Mouse (Mus musculus): Measurements from ENCODE around the gene Dicer1.
"Not testable (repeated sequence)": the region's sequence is repeated elsewhere in the genome, so short reads cannot be mapped to it uniquely, and the experiment has no call there.

The Dicer1 gene

DNA sequence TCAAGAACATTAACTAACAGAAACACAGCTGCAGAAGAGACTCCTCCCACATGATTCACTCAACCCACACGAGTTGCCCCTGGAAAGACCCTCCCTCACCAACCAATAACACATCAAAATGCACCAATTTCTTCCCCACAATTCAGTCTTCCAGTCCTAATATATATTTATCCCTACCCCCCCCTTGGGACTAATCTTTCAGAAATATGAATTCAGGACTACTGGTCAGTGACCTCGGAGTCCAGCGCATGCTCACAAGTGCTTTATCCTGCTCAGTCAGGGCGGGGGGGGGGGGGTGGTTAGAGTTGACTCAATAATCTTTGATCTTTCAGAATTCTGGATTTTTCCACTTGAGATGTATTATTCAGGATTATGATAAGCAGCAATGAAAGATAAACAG is 1.9 kb upstream of the Dicer1 start:
- Histone ChIP-seq H3K36me3 (ENCODE audit: control insufficient read depth, insufficient read depth, low read length, poor library complexity, severe bottlenecking) (no peaks in the 10 kb centered on the region), H3K27me3 (ENCODE audit: control insufficient read depth, insufficient read depth, low read length, poor library complexity, severe bottlenecking) (no peaks in the 10 kb centered on the region)
- no peak for DNase-seq (ENCODE audit: low read depth, low spot score)

DNA sequence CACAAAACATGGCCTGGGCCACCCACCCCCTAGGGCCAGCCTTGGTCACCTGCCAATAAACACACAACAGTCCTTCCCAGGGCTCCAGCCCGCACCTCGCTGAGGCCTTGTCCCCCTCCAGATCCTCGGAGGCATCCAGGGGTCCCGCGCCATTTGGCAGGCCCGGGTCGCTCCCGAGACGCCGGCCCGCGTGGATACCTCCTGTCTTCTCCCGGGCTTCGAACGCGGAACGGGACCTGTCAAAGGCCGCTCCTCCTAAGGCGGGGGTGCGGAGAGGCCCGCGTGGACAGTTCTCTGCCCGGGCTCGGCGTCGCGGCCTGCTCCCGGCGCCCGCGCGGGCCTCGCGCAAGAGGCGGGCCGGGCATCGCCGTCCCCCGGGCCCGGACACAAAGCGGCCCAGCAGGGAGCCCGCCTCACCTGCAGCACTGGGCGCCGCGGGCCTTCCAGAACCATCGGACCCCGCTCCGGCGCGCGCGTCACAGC is 380 bp downstream of the Dicer1 start:
- no peaks in the 10 kb centered on the region for H3K36me3 ChIP-seq (ENCODE audit: control insufficient read depth, insufficient read depth, low read length, poor library complexity, severe bottlenecking)
- no peak for DNase-seq (ENCODE audit: low read depth, low spot score)
- no peaks in the 10 kb centered on the region for H3K27me3 ChIP-seq (ENCODE audit: control insufficient read depth, insufficient read depth, low read length, poor library complexity, severe bottlenecking)

DNA sequence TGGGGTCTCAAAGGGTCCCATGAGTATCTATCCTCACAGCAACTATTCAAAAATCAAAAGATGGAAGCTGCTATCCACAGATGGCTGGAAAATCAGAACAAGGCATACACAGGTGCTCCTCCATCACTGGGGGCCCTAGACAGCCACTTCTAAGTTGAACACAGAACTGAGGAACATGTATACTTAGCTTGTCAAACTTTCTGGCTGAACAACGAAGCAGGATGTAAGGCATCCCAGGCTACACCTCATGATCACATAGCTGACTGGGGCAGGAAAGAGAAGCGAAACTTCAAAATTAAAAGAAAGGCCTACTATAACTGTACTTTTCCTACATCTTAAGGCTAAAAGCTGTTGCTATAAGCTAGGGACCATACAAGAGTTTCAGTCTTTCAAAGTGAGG is 2.8 kb downstream of the Dicer1 start:
- H3K27me3 ChIP-seq (ENCODE audit: control insufficient read depth, insufficient read depth, low read length, poor library complexity, severe bottlenecking): no peaks in the 10 kb centered on the region
- DNase-seq (ENCODE audit: low read depth, low spot score): peak; percentile 62
- no peaks in the 10 kb centered on the region for H3K36me3 ChIP-seq (ENCODE audit: control insufficient read depth, insufficient read depth, low read length, poor library complexity, severe bottlenecking)

DNA sequence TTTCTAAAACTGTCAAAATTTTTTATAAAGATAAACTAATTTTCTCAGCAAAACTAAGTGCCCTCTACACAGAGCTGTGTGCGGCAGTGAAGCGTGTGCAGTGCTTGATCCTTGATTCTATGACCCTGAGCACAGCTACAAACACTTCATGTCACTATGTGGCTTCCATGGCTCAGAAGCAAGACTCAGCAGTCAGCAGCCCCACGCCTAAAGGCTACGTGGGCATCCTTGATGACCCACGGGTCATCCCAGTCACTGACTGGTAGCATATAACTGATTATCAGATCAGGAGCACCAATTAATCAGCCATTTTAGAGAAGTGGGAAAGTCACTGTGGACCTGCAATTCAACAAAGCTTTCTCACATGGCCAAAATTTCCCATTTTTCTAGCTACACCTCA is 4.5 kb downstream of the Dicer1 start:
- no peaks in the 10 kb centered on the region for H3K36me3 ChIP-seq (ENCODE audit: control insufficient read depth, insufficient read depth, low read length, poor library complexity, severe bottlenecking)
- no peak for DNase-seq (ENCODE audit: low read depth, low spot score)
- no peaks in the 10 kb centered on the region for H3K27me3 ChIP-seq (ENCODE audit: control insufficient read depth, insufficient read depth, low read length, poor library complexity, severe bottlenecking)

DNA sequence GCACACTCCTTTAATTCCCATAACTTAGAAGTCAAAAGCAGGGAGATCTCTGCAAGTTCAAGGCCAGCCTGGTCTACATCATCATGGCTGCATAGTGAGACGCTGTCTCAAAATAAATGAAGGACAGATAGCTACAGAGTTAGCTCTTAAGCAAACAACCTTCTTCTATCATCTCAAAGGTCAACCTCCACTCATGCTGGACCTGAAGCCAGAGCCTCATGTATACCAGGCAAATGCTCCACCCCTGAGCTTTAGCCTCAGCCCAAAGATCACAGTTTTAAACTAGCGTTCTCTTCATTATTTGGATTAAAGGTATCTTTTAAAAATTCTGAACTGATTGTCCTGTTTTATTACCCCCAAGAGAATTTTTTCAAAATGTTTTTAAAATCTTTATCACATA is 5.2 kb downstream of the Dicer1 start:
- H3K36me3 ChIP-seq (ENCODE audit: control insufficient read depth, insufficient read depth, low read length, poor library complexity, severe bottlenecking): no peaks in the 10 kb centered on the region
- no peaks in the 10 kb centered on the region for H3K27me3 ChIP-seq (ENCODE audit: control insufficient read depth, insufficient read depth, low read length, poor library complexity, severe bottlenecking)
- no peak for DNase-seq (ENCODE audit: low read depth, low spot score)

DNA sequence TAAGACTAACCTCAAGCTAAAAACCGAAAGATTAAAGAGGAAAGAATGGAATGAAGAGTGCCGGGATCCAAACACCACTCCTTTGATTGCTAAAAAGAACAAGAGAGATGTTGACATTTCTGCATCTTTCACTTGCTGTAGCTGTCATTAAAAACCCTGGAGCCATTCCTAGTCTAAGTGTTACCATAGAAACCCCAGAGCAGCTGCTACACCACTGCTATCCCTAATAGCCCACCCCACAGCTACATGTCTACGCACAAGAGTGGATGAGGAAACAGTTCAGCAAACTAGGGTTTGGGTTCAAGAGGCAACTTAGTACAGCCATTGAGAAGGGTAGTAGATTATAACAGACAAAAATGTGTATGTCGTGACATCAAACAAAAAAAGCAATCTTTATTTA is 8.1 kb downstream of the Dicer1 start:
- Histone ChIP-seq H3K27me3 (ENCODE audit: control insufficient read depth, insufficient read depth, low read length, poor library complexity, severe bottlenecking) (no peaks in the 10 kb centered on the region), H3K36me3 (ENCODE audit: control insufficient read depth, insufficient read depth, low read length, poor library complexity, severe bottlenecking) (no peaks in the 10 kb centered on the region)

DNA sequence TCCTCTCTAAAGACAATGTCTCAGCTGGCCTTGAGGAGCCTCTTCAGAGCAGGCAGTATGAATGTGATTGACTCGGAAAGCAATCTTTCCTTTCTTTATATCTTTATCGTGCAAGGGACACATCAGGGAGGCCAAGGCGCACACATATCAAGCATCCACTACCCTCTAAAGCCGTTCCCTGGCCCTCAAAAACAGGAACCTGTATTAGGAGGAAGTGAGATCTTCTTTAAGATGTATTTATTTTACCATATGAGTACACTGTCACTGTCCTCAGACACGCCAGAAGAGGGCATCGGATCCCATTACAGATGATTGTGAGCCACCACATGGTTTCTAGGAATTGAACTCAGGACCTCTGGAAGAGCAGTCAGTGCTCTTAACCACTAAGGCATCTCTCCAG is 9.5 kb downstream of the Dicer1 start:
- Histone ChIP-seq H3K27me3 (ENCODE audit: control insufficient read depth, insufficient read depth, low read length, poor library complexity, severe bottlenecking) (no peaks in the 10 kb centered on the region), H3K36me3 (ENCODE audit: control insufficient read depth, insufficient read depth, low read length, poor library complexity, severe bottlenecking) (peaks cover 4% of the 10 kb centered on the region; the same call in 1 of the 2 replicates)
- peak; percentile 72 for DNase-seq (ENCODE audit: low read depth, low spot score)

More for the DNA sequence above, 8.1 kb downstream of the Dicer1 start:
- DNase-seq (ENCODE audit: low read depth, low spot score): no peak

DNA sequence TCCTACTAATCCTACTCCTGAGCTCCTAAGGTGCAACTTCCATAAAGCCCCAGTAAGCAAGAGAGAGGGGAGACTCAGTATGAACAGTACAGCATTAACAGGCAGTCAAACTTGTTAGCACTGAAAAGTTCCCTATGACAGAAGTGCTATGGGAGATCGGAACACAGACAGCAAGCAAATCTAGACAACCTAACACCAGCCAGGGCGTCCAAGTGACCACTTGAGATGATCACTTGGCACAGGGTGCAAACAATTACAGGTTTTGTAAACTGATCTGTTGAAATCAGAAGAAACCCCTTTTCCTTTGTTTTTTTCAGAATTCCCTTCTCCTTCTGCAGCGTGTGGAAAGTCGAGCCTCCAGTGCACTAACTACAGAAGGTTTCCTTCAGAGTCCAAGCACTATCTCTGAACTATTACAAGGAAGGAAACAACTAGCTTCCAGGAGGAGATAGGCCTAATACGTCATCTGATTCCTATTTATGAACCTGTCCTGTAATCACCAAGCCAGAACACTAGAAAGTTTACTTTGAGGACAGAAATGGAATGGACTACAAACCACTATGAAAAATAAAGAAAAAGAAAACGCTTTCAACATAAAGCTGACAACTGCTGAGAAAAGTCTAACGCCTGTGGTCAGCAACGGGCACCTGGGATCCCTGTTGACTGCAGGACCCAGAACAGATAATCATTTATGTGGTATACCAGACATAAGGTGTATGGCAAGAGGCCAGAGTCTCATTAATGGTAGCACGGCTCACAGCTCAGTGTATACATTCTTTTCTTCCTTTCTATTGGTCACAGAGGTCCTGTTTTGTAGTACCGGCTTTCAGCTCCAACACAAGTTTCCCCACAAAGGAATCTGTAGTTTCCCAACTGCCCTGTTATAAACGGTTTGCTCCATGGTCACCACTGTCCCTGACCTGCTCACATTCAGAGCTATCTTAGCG is 10.6 kb downstream of the Dicer1 start:
- Histone ChIP-seq H3K27me3 (ENCODE audit: control insufficient read depth, insufficient read depth, low read length, poor library complexity, severe bottlenecking) (no peaks in the 10 kb centered on the region), H3K36me3 (ENCODE audit: control insufficient read depth, insufficient read depth, low read length, poor library complexity, severe bottlenecking) (peaks cover 4% of the 10 kb centered on the region; the same call in 1 of the 2 replicates)
- no peak for DNase-seq (ENCODE audit: low read depth, low spot score)

DNA sequence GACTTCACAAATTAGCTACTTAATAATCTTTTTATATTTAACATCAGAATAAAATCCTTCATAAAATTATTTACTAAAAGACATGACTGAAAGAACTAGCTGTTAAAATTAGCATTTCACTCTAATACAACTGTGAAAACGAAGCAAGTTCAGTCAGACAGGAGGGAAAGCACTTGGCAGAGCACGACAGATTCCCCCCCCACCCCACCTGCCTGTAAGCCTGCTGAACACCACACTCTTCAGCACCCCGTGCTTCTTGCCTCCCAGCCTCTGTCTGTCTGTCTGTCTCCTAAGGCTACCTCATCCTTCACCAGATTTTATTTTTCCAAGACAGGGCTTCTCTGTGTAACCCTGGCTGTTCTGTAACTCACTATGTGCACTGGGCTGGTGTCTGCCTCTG is 12.8 kb downstream of the Dicer1 start:
- Histone ChIP-seq H3K27me3 (ENCODE audit: control insufficient read depth, insufficient read depth, low read length, poor library complexity, severe bottlenecking) (no peaks in the 10 kb centered on the region), H3K36me3 (ENCODE audit: control insufficient read depth, insufficient read depth, low read length, poor library complexity, severe bottlenecking) (peaks cover 4% of the 10 kb centered on the region; the same call in 1 of the 2 replicates)
- DNase-seq (ENCODE audit: low read depth, low spot score): no peak

DNA sequence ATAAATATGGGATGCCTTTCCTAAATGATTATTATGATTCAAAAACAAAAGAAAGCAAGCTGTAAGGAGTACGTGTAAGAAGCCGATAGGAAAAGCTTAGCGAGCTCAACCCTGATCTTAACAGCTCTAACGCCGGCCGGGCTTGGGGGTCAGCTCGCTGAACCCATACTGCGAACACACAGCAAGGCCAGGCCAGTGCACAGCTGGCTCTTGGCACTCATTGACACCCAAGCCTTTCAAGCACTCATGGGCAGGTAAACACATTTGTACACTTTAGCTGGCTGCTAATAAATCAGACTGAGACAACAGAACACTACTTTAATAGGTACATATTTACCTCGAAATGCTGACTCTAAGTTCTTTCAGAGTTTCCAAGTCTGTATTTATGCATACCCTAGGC is 13.3 kb downstream of the Dicer1 start:
- Histone ChIP-seq H3K36me3 (ENCODE audit: control insufficient read depth, insufficient read depth, low read length, poor library complexity, severe bottlenecking) (peaks cover 4% of the 10 kb centered on the region; the same call in 1 of the 2 replicates), H3K27me3 (ENCODE audit: control insufficient read depth, insufficient read depth, low read length, poor library complexity, severe bottlenecking) (no peaks in the 10 kb centered on the region)
- DNase-seq (ENCODE audit: low read depth, low spot score): no peak

DNA sequence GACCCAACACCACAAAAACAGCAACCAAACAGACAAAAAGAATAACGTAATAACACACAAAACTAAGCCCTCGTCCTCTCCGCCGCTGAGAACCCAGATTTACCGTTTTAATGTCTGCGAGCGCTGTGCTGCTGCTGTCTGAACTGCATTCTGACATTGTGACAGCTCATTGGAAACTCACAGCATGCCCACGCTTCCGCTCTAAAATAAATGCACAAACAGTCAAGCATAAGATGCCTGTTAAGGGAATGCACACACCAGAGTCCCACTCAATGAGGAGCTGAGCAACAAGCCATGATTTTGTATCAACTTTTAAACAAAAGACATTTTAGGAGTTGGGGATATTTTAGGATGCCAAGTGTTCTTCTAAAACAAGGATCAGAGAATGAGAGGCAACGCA is 14.1 kb downstream of the Dicer1 start:
- Histone ChIP-seq H3K27me3 (ENCODE audit: control insufficient read depth, insufficient read depth, low read length, poor library complexity, severe bottlenecking) (no peaks in the 10 kb centered on the region), H3K36me3 (ENCODE audit: control insufficient read depth, insufficient read depth, low read length, poor library complexity, severe bottlenecking) (peaks cover 4% of the 10 kb centered on the region; the same call in 1 of the 2 replicates)
- no peak for DNase-seq (ENCODE audit: low read depth, low spot score)

DNA sequence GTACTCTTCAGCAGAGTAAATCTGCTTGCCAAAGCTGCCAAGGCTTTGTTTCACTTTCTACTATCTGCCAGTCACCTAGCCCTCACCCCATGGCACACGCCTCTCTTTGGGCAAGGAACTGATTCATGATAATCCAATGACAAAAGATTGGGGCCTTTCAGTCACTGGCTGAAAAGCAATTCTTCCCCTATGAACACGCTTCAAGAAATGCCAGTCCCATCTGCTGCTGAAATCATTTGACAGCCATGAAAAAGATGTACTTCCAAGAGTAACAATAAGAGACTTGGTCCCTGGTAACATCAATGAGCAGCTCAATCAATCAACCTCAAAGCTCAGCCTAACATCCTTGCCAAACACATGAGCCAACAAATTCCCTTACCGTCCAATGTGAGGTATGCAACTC is 15.8 kb downstream of the Dicer1 start:
- Histone ChIP-seq H3K36me3 (ENCODE audit: control insufficient read depth, insufficient read depth, low read length, poor library complexity, severe bottlenecking) (peaks cover 4% of the 10 kb centered on the region; the same call in 1 of the 2 replicates), H3K27me3 (ENCODE audit: control insufficient read depth, insufficient read depth, low read length, poor library complexity, severe bottlenecking) (no peaks in the 10 kb centered on the region)
- no peak for DNase-seq (ENCODE audit: low read depth, low spot score)

DNA sequence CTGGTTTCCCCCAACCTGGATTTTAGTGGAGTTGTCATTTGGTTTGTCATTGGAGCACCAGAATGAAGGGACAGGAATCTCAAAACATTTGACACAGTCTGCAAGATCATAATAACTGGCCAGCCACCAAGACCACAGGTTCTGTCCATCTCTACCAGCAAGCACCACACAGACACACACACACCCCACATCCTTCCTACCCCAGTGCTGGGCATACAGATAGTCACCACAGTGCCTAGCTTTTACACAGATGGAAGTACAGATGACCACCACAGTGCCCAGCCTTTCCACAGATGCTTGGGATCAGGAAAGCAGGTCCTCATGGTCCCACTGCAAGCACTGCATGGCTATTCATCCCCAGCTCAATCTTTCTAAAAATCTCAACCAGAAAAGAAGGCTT is 18.6 kb downstream of the Dicer1 start:
- H3K36me3 ChIP-seq (ENCODE audit: control insufficient read depth, insufficient read depth, low read length, poor library complexity, severe bottlenecking): peaks cover 9% of the 10 kb centered on the region; the same call in 1 of the 2 replicates
- DNase-seq (ENCODE audit: low read depth, low spot score): no peak
- no peaks in the 10 kb centered on the region for H3K27me3 ChIP-seq (ENCODE audit: control insufficient read depth, insufficient read depth, low read length, poor library complexity, severe bottlenecking)

DNA sequence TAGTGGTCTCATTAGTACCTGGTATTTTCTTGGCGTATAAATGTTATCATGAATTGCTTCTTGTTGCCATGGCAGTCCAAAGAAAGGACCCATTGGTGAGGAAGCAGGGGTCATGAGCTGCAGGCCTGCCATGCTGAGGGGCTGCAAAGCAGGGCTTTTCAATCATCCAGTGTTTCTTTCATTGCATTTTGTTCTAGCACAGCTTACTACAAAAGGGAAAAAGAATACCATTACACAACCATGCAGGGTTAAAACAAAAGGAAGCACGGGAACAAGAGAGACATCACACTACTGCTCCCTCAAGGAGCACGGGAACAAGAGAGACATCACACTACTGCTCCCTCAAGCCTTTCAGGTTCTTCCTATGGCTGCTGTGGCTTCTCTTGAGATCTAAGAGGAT is 20.0 kb downstream of the Dicer1 start:
- H3K27me3 ChIP-seq (ENCODE audit: control insufficient read depth, insufficient read depth, low read length, poor library complexity, severe bottlenecking): no peaks in the 10 kb centered on the region
- 0 out of 2 replicates have a peak, but pooled peaks cover 4% of the 10 kb centered on the region for H3K36me3 ChIP-seq (ENCODE audit: control insufficient read depth, insufficient read depth, low read length, poor library complexity, severe bottlenecking)
- no peak for DNase-seq (ENCODE audit: low read depth, low spot score)

DNA sequence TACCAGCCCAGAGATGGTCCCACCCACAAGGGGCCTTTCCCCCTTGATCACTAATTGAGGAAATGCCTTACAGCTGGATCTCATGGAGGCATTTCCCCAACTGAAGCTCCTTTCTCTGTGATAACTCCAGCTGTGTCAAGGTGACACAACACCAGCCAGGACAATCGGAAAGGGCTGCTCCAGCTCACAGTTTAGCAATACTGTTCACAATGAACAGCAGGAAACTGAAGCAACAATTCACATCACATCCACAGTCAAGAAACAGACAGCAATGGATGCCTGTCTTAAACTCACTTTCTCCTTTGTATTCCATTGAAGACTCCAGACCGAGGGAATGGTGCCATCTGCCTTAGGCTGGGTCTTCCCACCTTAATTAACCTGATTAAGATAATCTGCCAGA is 25.3 kb downstream of the Dicer1 start:
- not testable (repeated sequence) for H3K27me3 ChIP-seq (ENCODE audit: control insufficient read depth, insufficient read depth, low read length, poor library complexity, severe bottlenecking); DNase-seq (ENCODE audit: low read depth, low spot score)
- peaks cover 10% of the 10 kb centered on the region; the same call in 1 of the 2 replicates for H3K36me3 ChIP-seq (ENCODE audit: control insufficient read depth, insufficient read depth, low read length, poor library complexity, severe bottlenecking)

Data from splenic B cell, adult 2 months (primary cell).